Mouse (Mus musculus): Measurements from ENCODE around the gene Lin7c. TPM values are rescaled to one million over a fixed set of nuclear protein-coding genes. Genes with fewer than 3 reads are reported as not detected.

The Lin7c gene
- total RNA-seq, 2 experiments from 2014 or later = 55.2 to 57.5 TPM

GRCm38 (mm10) chr2:109942810-109943570 lies 52.3 kb downstream of the Lin7c start:
- DNase-seq = no peak

GRCm38 (mm10) chr2:109944995-109945394 lies 54.3 kb downstream of the Lin7c start:
- DNase-seq = peak; percentile 61

- DNase-seq = no peak
These were observed 54.9 kb downstream of the Lin7c start for GRCm38 (mm10) chr2:109945532-109945931.

GRCm38 (mm10) chr2:109946426-109946825 lies 55.8 kb downstream of the Lin7c start:
- DNase-seq = no peak

- DNase-seq = no peak
These were observed 58.9 kb downstream of the Lin7c start for GRCm38 (mm10) chr2:109949519-109949918.

- DNase-seq = no peak
These were observed 59.7 kb downstream of the Lin7c start for GRCm38 (mm10) chr2:109950311-109950710.

Other genes with a start within 250 kb of the Lin7c start
- under 1 TPM; 0.47 to 0.67 TPM for gene Bdnf, start 216.2 kb upstream of the Lin7c start, total RNA-seq (2021)
- gene Lgr4, start 26.8 kb downstream of the Lin7c start, total RNA-seq (2021) = 10 to 100 TPM; 44.6 to 49.1 TPM
- 10 to 100 TPM; 25.8 to 27.3 TPM for gene Ccdc34, start 127.0 kb downstream of the Lin7c start, total RNA-seq (2021)

Data from heart, postnatal 4 days (tissue).